Mouse (Mus musculus): ENCODE data around the gene Il12rb2. TPM values are rescaled to one million over a fixed set of nuclear protein-coding genes. Genes with fewer than 3 reads are reported as not detected.
A peak's percentile ranks its signal among the peaks of the same experiment; 100 is the strongest.

Il12rb2 gene
- polyA plus RNA-seq, 1 experiment = 1.3 TPM

- Histone ChIP-seq H3K4me1 (ENCODE audit: control insufficient read depth, insufficient read depth, low read length) (no peaks in the 10 kb centered on the region; the same call in 1 of the 2 replicates), H3K4me3 (replicated peaks; ENCODE audit: control insufficient read depth, low read depth, low read length) (peak overlapping the region; percentile 69), H3K27ac (ENCODE audit: control insufficient read depth, insufficient read depth, low read depth, low read length, poor library complexity) (peak overlapping the region; percentile 60)
- WGBS = under 1% methylated on average over 23 of the region's 23 CpGs
- TF ChIP-seq POLR2A (IDR thresholded peaks at IDR 0.05; ENCODE audit: borderline replicate concordance, control insufficient read depth, low read depth, low read length) = no peak
- no peak for TF ChIP-seq CTCF (IDR thresholded peaks at IDR 0.05; ENCODE audit: control insufficient read depth, insufficient read depth, low read length)
These were observed 109.8 kb downstream of the Il12rb2 start for GRCm38 (mm10) chr6:67266159-67266657.

GRCm38 (mm10) chr6:67264935-67265334 lies 111.1 kb downstream of the Il12rb2 start:
- Histone ChIP-seq H3K27ac (ENCODE audit: control insufficient read depth, insufficient read depth, low read depth, low read length, poor library complexity) (no peak overlapping the region), H3K4me1 (ENCODE audit: control insufficient read depth, insufficient read depth, low read length) (no peaks in the 10 kb centered on the region; the same call in 1 of the 2 replicates), H3K4me3 (replicated peaks; ENCODE audit: control insufficient read depth, low read depth, low read length) (no peak overlapping the region)
- WGBS = 45% methylated on average over 7 of the region's 7 CpGs
- TF ChIP-seq POLR2A (IDR thresholded peaks at IDR 0.05; ENCODE audit: borderline replicate concordance, control insufficient read depth, low read depth, low read length) = no peak
- TF ChIP-seq CTCF (IDR thresholded peaks at IDR 0.05; ENCODE audit: control insufficient read depth, insufficient read depth, low read length) = no peak

- TF ChIP-seq CTCF (IDR thresholded peaks at IDR 0.05; ENCODE audit: control insufficient read depth, insufficient read depth, low read length) (no peak), POLR2A (IDR thresholded peaks at IDR 0.05; ENCODE audit: borderline replicate concordance, control insufficient read depth, low read depth, low read length) (no peak)
- no peaks in the 10 kb centered on the region for H3K4me1 ChIP-seq (ENCODE audit: control insufficient read depth, insufficient read depth, low read length)
- 84% methylated on average over 4 of the region's 4 CpGs for WGBS
These were observed 124.9 kb downstream of the Il12rb2 start for GRCm38 (mm10) chr6:67251095-67251494.

GRCm38 (mm10) chr6:67244451-67244850 lies 131.5 kb downstream of the Il12rb2 start:
- H3K27ac ChIP-seq (ENCODE audit: control insufficient read depth, insufficient read depth, low read depth, low read length, poor library complexity) = no peak overlapping the region
- H3K4me3 ChIP-seq (replicated peaks; ENCODE audit: control insufficient read depth, low read depth, low read length) = no peak overlapping the region
- TF ChIP-seq POLR2A (IDR thresholded peaks at IDR 0.05; ENCODE audit: borderline replicate concordance, control insufficient read depth, low read depth, low read length) = no peak
- TF ChIP-seq CTCF (IDR thresholded peaks at IDR 0.05; ENCODE audit: control insufficient read depth, insufficient read depth, low read length) = no peak
- WGBS = 85% methylated on average over 5 of the region's 5 CpGs
- no peaks in the 10 kb centered on the region for H3K4me1 ChIP-seq (ENCODE audit: control insufficient read depth, insufficient read depth, low read length)

More at GRCm38 (mm10) chr6:67251095-67251494, 124.9 kb downstream of the Il12rb2 start:
- H3K4me3 ChIP-seq (replicated peaks; ENCODE audit: control insufficient read depth, low read depth, low read length) = no peak overlapping the region
- no peak overlapping the region for H3K27ac ChIP-seq (ENCODE audit: control insufficient read depth, insufficient read depth, low read depth, low read length, poor library complexity)

- TF ChIP-seq CTCF (IDR thresholded peaks at IDR 0.05; ENCODE audit: control insufficient read depth, insufficient read depth, low read length) (no peak), POLR2A (IDR thresholded peaks at IDR 0.05; ENCODE audit: borderline replicate concordance, control insufficient read depth, low read depth, low read length) (no peak)
- no peak overlapping the region for H3K27ac ChIP-seq (ENCODE audit: control insufficient read depth, insufficient read depth, low read depth, low read length, poor library complexity)
- 85% methylated on average over 7 of the region's 7 CpGs for WGBS
- no peak overlapping the region for H3K4me3 ChIP-seq (replicated peaks; ENCODE audit: control insufficient read depth, low read depth, low read length)
- H3K4me1 ChIP-seq (ENCODE audit: control insufficient read depth, insufficient read depth, low read length) = no peaks in the 10 kb centered on the region
These were observed 132.1 kb downstream of the Il12rb2 start for GRCm38 (mm10) chr6:67243765-67244420.

Other genes with a start within 250 kb of the Il12rb2 start
- gene Serbp1, start 138.0 kb downstream of the Il12rb2 start, polyA plus RNA-seq (2011; ENCODE audit: insufficient read depth, insufficient read length, low replicate concordance, missing spikeins) = 394 and 479 TPM in 2 replicates
- not detected in 2 replicates for gene Il23r, start 115.7 kb upstream of the Il12rb2 start, polyA plus RNA-seq (2011; ENCODE audit: insufficient read depth, insufficient read length, low replicate concordance, missing spikeins)
- 2.2 and 6.7 TPM in 2 replicates for gene Tacstd2, start 159.6 kb upstream of the Il12rb2 start, polyA plus RNA-seq (2011; ENCODE audit: insufficient read depth, insufficient read length, low replicate concordance, missing spikeins)

Data from bone marrow, adult 2 months (tissue).